Mouse (Mus musculus) E14TG2a.4 (cell line): ENCODE data around the gene Grin3b.

Experiments
- CTCF ChIP-seq: conservative IDR thresholded peaks from 2 replicates; pipeline ENCODE4 v1.5.1; 2014; ENCODE audit warnings: low read length
- NANOG ChIP-seq: IDR thresholded peaks from 2 replicates; pipeline ENCODE4 v1.6.1; 2014; ENCODE audit warnings: borderline replicate concordance, low read length, mixed read lengths
- POU5F1 ChIP-seq: IDR thresholded peaks from 2 replicates; pipeline ENCODE4 v1.6.1; 2014; ENCODE audit warnings: low read length, borderline replicate concordance

GRCm38 (mm10) chr10:79974668-79975067, 4.2 kb downstream of the Grin3b start:
- no peak for TF ChIP-seq CTCF
- TF ChIP-seq NANOG, result no peak
- TF ChIP-seq POU5F1, result no peak
